Mouse (Mus musculus) ES-E14 (cell line): ENCODE results near the gene Dnmt3a. TPM values are rescaled to one million over a fixed set of nuclear protein-coding genes. Genes with fewer than 3 reads are reported as not detected.
A peak's percentile ranks its signal among the peaks of the same experiment; 100 is the strongest.

Experiments used
- DNase-seq: peaks from one replicate; pipeline ENCODE4 v3.0.0-alpha.2; 2013; ENCODE audit warnings: low read depth, low spot score
- H3K27ac ChIP-seq: 2 replicates; pipeline ENCODE4 v1.5.1; 2012; ENCODE audit warnings: low read depth, mild to moderate bottlenecking, low read length, moderate library complexity, mixed read lengths; ENCODE audit not compliant: poor library complexity, insufficient read depth, severe bottlenecking
- H3K36me3 ChIP-seq: 2 replicates; pipeline ENCODE4 v1.6.1; 2012; ENCODE audit warnings: mild to moderate bottlenecking, low read length, moderate library complexity, mixed read lengths; ENCODE audit not compliant: control insufficient read depth, poor library complexity, insufficient read depth, severe bottlenecking
- H3K4me1 ChIP-seq, 2 experiments: fragments of 150-350 bp in 1 of 2; sonication (generic) in 1 of 2; 2 replicates each; pipeline ENCODE4 v1.6.1; 2012; ENCODE audit warnings: low read length in 2 of 2, mild to moderate bottlenecking in 1 of 2, mixed read lengths in 1 of 2; ENCODE audit not compliant: control insufficient read depth in 2 of 2, insufficient read depth in 2 of 2, poor library complexity in 1 of 2
- H3K4me3 ChIP-seq, 2 experiments: fragments of 150-350 bp in 1 of 2; sonication (generic) in 1 of 2; 2 replicates each; pipeline ENCODE4 v1.5.1; 2012; ENCODE audit warnings: low read length in 2 of 2, low read depth in 1 of 2, mild to moderate bottlenecking in 1 of 2, mixed read lengths in 1 of 2; ENCODE audit not compliant: insufficient read depth in 1 of 2, poor library complexity in 1 of 2, severe bottlenecking in 1 of 2
- H3K9ac ChIP-seq: 2 replicates; pipeline ENCODE4 v1.6.1; 2012; ENCODE audit warnings: low read depth, mild to moderate bottlenecking, low read length, mixed read lengths; ENCODE audit not compliant: poor library complexity, insufficient read depth, severe bottlenecking
- H3K9me3 ChIP-seq: fragments of 150-350 bp; sonication (generic); 2 replicates; pipeline ENCODE4 v1.6.1; 2012; ENCODE audit warnings: low read depth, mild to moderate bottlenecking, low read length; ENCODE audit not compliant: control insufficient read depth, insufficient read depth
- CHD2 ChIP-seq: IDR thresholded peaks from 2 replicates; pipeline ENCODE4 v1.6.1; 2014; ENCODE audit warnings: mild to moderate bottlenecking, low read depth, low read length, inconsistent platforms
- HCFC1 ChIP-seq: IDR thresholded peaks from 2 replicates; pipeline ENCODE4 v1.6.1; 2012; ENCODE audit warnings: low read length, inconsistent platforms, borderline replicate concordance; ENCODE audit not compliant: insufficient read depth
- MAFK ChIP-seq: IDR thresholded peaks from 2 replicates; pipeline ENCODE4 v1.6.1; 2014; ENCODE audit warnings: mild to moderate bottlenecking, low read depth, low read length, inconsistent platforms; ENCODE audit not compliant: insufficient read depth
- ZC3H11A ChIP-seq: IDR thresholded peaks from 2 replicates; pipeline ENCODE4 v1.6.1; 2012; ENCODE audit warnings: low read depth, mild to moderate bottlenecking, inconsistent platforms, low read length, borderline replicate concordance
- ZNF384 ChIP-seq: IDR thresholded peaks from 2 replicates; pipeline ENCODE4 v1.6.1; 2012; ENCODE audit warnings: low read depth, low read length, inconsistent platforms
- in situ Hi-C, 2 experiments: fragments of 600-800 bp; cut with MboI; formaldehyde crosslinking; loops; one replicate each; pipeline ENCODE4 v1.15.1; 2025; ENCODE audit warnings: low sequenced_read_pairs in 2 of 2, inconsistent platforms in 1 of 2; ENCODE audit not compliant: unreplicated experiment in 2 of 2
- total RNA-seq: library from RNA; depleted of rRNA; stranded (reverse); fragments of 300-350 nt; gene quantifications from 2 replicates; pipeline ENCODE4 v1.2.3, GENCODE M21; 2012

The Dnmt3a gene
- total RNA-seq, 1 experiment = 77.0 TPM

DNA sequence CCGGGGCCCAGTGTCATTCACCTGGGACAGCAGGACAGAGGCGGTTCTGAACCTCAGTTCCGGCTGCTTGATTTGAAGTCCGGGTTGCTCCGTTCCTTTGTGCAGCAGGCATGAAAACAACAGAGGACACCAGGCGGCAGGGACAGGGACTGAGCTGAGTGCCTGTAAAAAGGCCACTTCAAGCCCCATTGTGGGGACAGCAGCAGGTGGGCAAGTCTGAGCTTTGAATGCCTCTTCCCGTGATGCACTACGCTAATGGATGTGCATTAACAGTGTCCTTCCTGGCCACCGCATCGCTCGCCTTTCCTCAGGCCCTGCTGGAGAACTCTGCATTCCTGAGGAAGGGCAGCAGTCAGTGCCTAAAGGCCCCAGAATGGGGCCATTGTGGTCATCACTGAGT, 136.2 kb downstream of the Dnmt3a start:
- no peak overlapping the region for H3K27ac ChIP-seq
- no peaks in the 10 kb centered on the region for H3K9me3 ChIP-seq
- H3K9ac ChIP-seq = no peak overlapping the region
- H3K36me3 ChIP-seq = no peaks in the 10 kb centered on the region
- H3K4me3 ChIP-seq = 0 out of 4 replicates have a peak overlapping the region, but pooled peaks of 1 of the 2 experiments have one; percentile 20
- peaks cover 3 to 4% of the 10 kb centered on the region in 2 experiments; a peak in 1 of 4 replicates for H3K4me1 ChIP-seq
- no peak for DNase-seq
- in situ Hi-C loops = no loop called here
- TF ChIP-seq ZNF384 (no peak), ZC3H11A (no peak), CHD2 (no peak), HCFC1 (no peak), MAFK (no peak)

DNA sequence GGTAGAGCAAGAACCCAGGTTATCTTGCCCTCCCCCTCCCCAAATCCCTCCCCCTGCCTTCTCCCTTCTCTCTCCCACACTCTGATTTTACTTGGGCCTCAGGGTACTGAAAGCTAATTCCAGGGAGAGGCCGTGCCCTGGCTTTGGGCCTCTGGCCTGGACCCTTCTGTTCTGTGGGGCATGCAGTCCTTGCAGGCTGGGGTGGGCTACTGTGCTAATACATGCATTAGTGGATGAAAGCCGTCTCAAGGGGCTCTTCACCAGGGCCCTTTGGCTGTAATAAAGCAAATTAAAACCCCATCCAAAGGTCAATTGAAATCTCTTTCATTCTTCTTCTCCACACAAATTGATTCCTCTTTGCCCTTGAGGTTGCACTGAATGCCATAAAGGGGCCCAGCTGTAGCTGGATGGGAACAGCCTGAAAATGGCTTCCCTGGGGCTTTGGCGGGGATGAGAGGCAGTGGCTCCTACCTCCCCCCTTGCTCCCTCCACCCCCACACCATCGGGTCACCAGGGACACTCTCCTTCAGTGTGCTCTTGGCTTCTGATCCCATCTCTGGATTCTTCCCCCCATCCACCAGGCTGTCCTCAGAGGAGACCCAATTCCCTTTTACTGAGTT, 138.8 kb downstream of the Dnmt3a start:
- H3K9me3 ChIP-seq = no peaks in the 10 kb centered on the region
- H3K36me3 ChIP-seq = no peaks in the 10 kb centered on the region
- in situ Hi-C loops = no loop called here
- no peak overlapping the region for H3K4me3 ChIP-seq
- peaks cover 3 to 4% of the 10 kb centered on the region in 2 experiments; a peak in 1 of 4 replicates for H3K4me1 ChIP-seq
- no peak for DNase-seq
- H3K27ac ChIP-seq = no peak overlapping the region
- no peak for TF ChIP-seq ZNF384
- no peak overlapping the region for H3K9ac ChIP-seq

GRCm38 (mm10) chr12:3947503-3947902, 141.7 kb downstream of the Dnmt3a start:
- peaks cover 0 to under 1% of the 10 kb centered on the region in 2 experiments; a peak in 1 of 4 replicates for H3K4me1 ChIP-seq
- in situ Hi-C loops = no loop called here

GRCm38 (mm10) chr12:3954651-3955050, 148.8 kb downstream of the Dnmt3a start, which contains the start of gene Pomc:
Pomc (plus strand) TSS chr12:3954951.
- H3K4me1 ChIP-seq = peaks cover 2 to 3% of the 10 kb centered on the region in 2 experiments; a peak in 2 of 4 replicates
- TF ChIP-seq CHD2 (no peak), MAFK (no peak), ZNF384 (no peak), HCFC1 (no peak), ZC3H11A (no peak)
- H3K4me3 ChIP-seq = peak within 1 kb of the TSS; percentile 3 to 26; a peak in 2 of 4 replicates
- no peaks in the 10 kb centered on the region for H3K36me3 ChIP-seq
- no peak for DNase-seq
- H3K9me3 ChIP-seq = no peaks in the 10 kb centered on the region
- H3K9ac ChIP-seq = no peak within 1 kb of the TSS
- in situ Hi-C loops = no loop called here
- H3K27ac ChIP-seq = no peak within 1 kb of the TSS

More at GRCm38 (mm10) chr12:3947503-3947902, 141.7 kb downstream of the Dnmt3a start:
- Histone ChIP-seq H3K4me3 (no peak overlapping the region), H3K9ac (no peak overlapping the region), H3K36me3 (no peaks in the 10 kb centered on the region), H3K27ac (no peak overlapping the region), H3K9me3 (no peaks in the 10 kb centered on the region)
- TF ChIP-seq ZC3H11A = no peak
- TF ChIP-seq MAFK = no peak
- no peak for TF ChIP-seq CHD2
- TF ChIP-seq ZNF384 = no peak
- TF ChIP-seq HCFC1 = no peak
- no peak for DNase-seq

DNA sequence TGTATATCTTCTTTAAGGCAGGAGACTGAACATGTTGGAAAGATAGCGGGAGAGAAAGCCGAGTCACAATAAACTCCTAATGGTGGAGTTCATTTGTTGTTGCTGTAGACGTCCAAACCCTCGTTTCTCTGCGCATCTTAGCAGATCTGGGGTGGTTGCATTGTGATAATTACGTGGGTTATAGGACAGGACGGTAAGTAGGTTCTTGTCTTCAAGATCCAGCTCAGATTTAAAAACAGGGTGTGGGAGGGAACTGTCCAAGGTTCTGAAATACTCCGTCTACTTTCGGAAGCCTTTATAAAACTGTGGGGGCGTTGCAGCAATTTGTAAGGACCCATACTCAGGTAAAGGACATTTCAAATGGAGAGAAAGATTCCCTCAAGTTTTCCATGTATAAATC, 149.6 kb downstream of the Dnmt3a start:
- Histone ChIP-seq H3K27ac (no peak overlapping the region), H3K36me3 (no peaks in the 10 kb centered on the region), H3K9ac (no peak overlapping the region), H3K9me3 (no peaks in the 10 kb centered on the region), H3K4me1 (peaks cover 2 to 3% of the 10 kb centered on the region in 2 experiments; a peak in 2 of 4 replicates), H3K4me3 (no peak overlapping the region)
- in situ Hi-C loops = no loop called here
- DNase-seq = peak; percentile 37
- TF ChIP-seq ZNF384 (no peak), MAFK (no peak), CHD2 (no peak), ZC3H11A (no peak), HCFC1 (no peak)
